Mouse (Mus musculus): ENCODE data around the gene Fyn.

Gene Fyn

GRCm38 (mm10) chr10:39571011-39571410, 202.4 kb downstream of the Fyn start:
- no peak for DNase-seq (ENCODE audit: low spot score)

- DNase-seq (ENCODE audit: low spot score): no peak
These were observed 203.5 kb downstream of the Fyn start for GRCm38 (mm10) chr10:39572050-39572671.

- peak; percentile 78 for DNase-seq (ENCODE audit: low spot score)
These were observed 204.0 kb downstream of the Fyn start for GRCm38 (mm10) chr10:39572672-39573051.

- no peak for DNase-seq (ENCODE audit: low spot score)
These were observed 207.8 kb downstream of the Fyn start for GRCm38 (mm10) chr10:39576466-39576865.

GRCm38 (mm10) chr10:39580477-39580876, 211.8 kb downstream of the Fyn start:
- no peak for DNase-seq (ENCODE audit: low spot score)

- DNase-seq (ENCODE audit: low spot score): no peak
These were observed 213.7 kb downstream of the Fyn start for GRCm38 (mm10) chr10:39582385-39582784.

GRCm38 (mm10) chr10:39583718-39584117, 215.1 kb downstream of the Fyn start:
- DNase-seq (ENCODE audit: low spot score): no peak

- no peak for DNase-seq (ENCODE audit: low spot score)
These were observed 218.8 kb downstream of the Fyn start for GRCm38 (mm10) chr10:39587290-39587925.

- DNase-seq (ENCODE audit: low spot score): no peak
These were observed 219.5 kb downstream of the Fyn start for GRCm38 (mm10) chr10:39587973-39588746.

GRCm38 (mm10) chr10:39589765-39590546, 221.3 kb downstream of the Fyn start:
- no peak for DNase-seq (ENCODE audit: low spot score)

- DNase-seq (ENCODE audit: low spot score): no peak
These were observed 222.0 kb downstream of the Fyn start for GRCm38 (mm10) chr10:39590629-39591028.

GRCm38 (mm10) chr10:39592501-39592900, 223.8 kb downstream of the Fyn start:
- DNase-seq (ENCODE audit: low spot score): no peak

GRCm38 (mm10) chr10:39594716-39595115, 226.1 kb downstream of the Fyn start:
- no peak for DNase-seq (ENCODE audit: low spot score)

- no peak for DNase-seq (ENCODE audit: low spot score)
These were observed 227.2 kb downstream of the Fyn start for GRCm38 (mm10) chr10:39595862-39596261.

GRCm38 (mm10) chr10:39597116-39597791, 228.6 kb downstream of the Fyn start:
- DNase-seq (ENCODE audit: low spot score): no peak

GRCm38 (mm10) chr10:39597792-39598183, 229.1 kb downstream of the Fyn start:
- DNase-seq (ENCODE audit: low spot score): no peak

GRCm38 (mm10) chr10:39599601-39600000, 230.9 kb downstream of the Fyn start:
- no peak for DNase-seq (ENCODE audit: low spot score)

GRCm38 (mm10) chr10:39600115-39600514, 231.5 kb downstream of the Fyn start:
- DNase-seq (ENCODE audit: low spot score): no peak

- DNase-seq (ENCODE audit: low spot score): no peak
These were observed 232.4 kb downstream of the Fyn start for GRCm38 (mm10) chr10:39601068-39601467.

- no peak for DNase-seq (ENCODE audit: low spot score)
These were observed 237.8 kb downstream of the Fyn start for GRCm38 (mm10) chr10:39606434-39606833.

- DNase-seq (ENCODE audit: low spot score): no peak
These were observed 242.6 kb downstream of the Fyn start for GRCm38 (mm10) chr10:39611234-39611633.

GRCm38 (mm10) chr10:39612131-39612530, 243.5 kb downstream of the Fyn start:
- no peak for DNase-seq (ENCODE audit: low spot score)
